Mouse (Mus musculus) CH12F3 (cell line): ENCODE measurements around the gene Maml3.

Experiments
- in situ Hi-C: fragments of 300-500 bp; cut with MboI; formaldehyde crosslinking; loops from 2 replicates; pipeline ENCODE4 v1.14.3; 2020; ENCODE audit warnings: low sequenced_read_pairs

Gene Maml3

DNA sequence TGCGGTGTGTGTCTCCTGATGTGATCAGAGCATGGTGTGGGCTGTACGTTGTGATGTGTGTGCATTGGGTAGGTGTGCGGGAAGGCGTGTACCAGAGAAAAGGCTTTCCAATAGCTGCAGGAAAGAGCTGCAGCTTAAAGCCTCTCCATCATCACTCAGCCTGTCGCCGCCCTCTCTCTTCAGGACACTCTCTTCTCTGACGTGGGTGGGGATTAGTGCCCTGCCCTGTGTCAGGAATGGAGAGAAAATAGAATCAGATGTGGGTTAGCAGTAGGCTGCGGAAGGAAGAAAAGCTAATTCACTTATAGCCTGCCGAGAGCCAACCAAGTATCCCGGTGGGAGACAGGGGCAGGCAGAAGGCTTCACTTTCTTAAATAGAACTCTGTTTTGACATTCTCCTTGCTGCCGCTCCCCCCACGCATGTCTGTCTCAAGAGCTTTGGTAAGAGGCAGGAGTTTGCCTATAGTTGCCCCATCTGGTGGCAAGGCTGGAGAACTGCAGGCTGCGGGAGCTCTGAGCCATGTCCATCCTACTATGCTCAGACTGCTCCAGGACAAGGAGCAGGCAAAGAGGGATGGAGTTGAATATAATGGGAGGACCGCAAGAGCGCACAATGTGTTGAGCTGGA lies 456.7 kb downstream of the Maml3 start:
- in situ Hi-C loops: loop anchor here (10.0 kb wide), 1 partner anchor 63 kb away; no protein-coding TSS in a partner anchor

DNA sequence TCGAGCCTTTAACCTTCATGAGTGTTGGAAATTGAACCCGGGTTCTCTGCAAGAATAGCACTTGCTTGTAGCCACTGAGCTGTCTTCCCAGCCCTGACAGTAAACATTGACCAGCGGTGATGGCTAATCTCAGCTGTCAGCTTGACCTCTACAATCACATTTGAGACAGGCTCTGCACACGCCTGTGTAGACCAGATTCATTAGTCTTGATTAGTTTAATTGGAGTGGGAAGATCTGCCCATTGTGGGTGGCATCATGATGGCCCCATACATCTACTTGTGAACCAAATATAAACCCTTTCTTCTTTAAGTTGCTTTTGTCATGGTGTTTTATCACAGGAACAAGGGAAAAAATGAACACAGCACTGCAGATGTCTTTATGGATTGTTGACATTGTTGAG lies 457.5 kb downstream of the Maml3 start:
- in situ Hi-C loops: loop anchor here (10.0 kb wide), 1 partner anchor 63 kb away; no protein-coding TSS in a partner anchor

DNA sequence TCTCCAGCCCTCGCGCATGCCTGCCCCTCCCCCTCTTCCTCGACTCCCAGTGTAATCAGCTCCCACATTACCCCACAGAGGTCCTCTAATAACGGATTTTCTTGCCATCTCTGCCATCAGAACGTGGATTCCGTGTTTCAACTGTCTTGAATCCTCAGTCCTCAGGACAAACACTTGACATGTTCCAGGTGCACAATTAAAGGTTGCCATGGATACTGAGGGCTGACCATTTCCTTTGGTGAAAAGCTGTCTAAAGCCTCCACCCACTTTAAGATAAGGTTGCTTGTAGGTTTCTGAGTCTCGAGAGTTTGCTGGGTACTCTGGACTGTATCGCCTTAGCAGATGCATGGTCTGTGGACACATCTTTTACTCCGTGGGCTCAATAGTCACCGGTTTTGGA lies 458.6 kb downstream of the Maml3 start:
- in situ Hi-C loops: loop anchor here (10.0 kb wide), 1 partner anchor 62 kb away; no protein-coding TSS in a partner anchor

DNA sequence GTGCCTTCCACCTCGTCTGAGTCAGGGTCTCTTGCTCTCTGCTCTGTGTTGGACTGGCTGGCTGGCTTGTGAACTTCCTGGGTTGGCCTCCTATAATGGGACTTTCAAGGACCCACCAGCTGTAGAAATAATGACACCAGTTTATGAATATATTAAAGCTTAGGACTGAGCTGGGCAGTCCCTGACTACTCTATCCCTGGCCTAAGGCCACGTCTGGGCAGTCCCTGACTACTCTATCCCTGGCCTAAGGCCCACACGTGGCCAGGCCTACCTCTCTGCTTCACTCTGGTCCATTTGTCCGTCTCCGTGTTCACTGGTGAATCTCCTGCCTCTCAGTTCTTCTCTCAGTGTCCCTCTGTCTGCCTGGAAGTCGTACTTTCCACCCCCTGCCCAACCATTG lies 459.4 kb downstream of the Maml3 start:
- in situ Hi-C loops: loop anchor here (10.0 kb wide), 1 partner anchor 61 kb away; no protein-coding TSS in a partner anchor

DNA sequence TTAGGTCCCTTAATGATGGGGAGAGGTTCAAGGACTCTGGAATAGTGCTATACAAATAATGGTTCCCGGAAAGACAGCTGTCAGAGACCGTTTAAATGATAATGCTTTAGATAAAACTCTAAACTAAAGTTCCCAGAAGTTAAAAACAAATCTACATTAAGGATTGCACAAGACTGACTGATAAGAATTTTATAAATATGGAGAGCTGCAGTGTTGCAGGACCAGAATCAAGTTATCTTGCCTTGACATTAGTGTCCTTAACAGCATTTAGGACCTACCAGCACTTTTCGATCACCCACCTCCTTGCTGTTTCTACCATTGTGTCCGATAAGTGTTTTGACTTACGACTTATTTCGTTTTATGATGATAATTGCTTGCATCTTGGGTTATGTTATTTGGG lies 466.6 kb downstream of the Maml3 start:
- in situ Hi-C loops: no loop called here

DNA sequence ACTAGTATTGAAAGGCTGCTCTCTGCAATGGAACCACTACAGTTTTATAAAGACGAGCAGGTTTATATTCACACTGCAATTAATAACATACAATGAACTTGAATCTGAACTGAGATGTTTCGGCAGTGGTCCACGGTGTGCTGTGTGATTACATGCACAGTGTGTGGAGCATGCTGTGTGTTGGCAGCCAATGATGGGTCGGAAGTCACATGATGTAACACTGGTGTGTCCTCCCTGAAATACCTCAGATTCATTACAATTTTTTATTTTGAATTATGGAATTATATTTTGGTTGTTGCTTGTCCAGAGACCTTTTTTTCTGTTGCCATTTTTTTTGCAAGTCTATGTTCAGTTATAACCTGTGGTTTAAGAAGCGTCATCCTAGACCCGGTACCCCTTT lies 467.6 kb downstream of the Maml3 start:
- in situ Hi-C loops: no loop called here

DNA sequence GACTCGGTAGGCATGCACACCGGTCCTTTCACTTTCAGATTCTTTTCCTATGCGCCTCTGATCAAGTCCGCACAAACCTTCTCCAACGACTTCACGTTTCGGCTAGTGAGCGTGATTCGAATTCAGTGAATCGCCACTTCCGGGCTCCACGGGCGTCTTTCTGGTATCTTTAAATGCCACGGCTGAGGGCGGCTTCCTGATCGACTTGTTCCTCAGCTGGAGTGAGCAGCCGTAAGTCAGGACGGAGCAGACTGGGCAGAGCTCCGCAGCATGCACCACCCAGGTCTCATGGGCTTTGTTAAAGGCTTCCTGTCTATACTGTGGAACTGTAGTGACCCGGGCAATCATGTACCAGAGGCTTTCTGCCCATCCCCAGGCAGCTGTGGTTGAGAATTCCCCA lies 468.2 kb downstream of the Maml3 start:
- in situ Hi-C loops: no loop called here

DNA sequence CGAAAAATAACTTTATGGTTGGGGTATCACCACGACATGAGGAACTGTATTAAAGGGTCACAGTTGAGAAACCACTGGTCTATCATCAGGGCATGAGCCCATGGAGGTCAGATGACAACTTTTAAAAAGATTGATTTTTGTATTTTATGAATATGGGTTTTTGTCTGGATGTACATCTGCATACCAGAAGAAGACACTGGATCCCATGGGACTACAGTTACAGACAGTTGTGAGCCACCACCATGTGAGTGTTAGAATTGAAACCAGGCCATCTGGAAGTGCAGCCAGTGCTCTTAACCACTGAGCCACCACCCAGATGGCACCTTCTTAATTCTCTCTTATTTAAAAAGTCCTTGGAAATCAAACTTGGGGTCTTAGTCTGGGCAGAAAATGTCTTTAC lies 468.9 kb downstream of the Maml3 start:
- in situ Hi-C loops: no loop called here
